Mouse (Mus musculus): ENCODE measurements around the gene Nfyb. TPM values are rescaled to one million over a fixed set of nuclear protein-coding genes. Genes with fewer than 3 reads are reported as not detected.

Gene Nfyb
- polyA plus RNA-seq, 1 experiment from 2014 or later = 55.0 TPM

- WGBS = 74% methylated on average over 5 of the region's 5 CpGs
- no peak overlapping the region for H3K9ac ChIP-seq (ENCODE audit: low read depth, low read length)
- H3K27ac ChIP-seq (ENCODE audit: low read depth, low read length) = no peak overlapping the region
- ATAC-seq (ENCODE audit: low FRiP score, low TSS enrichment) = no peak
- H3K9me3 ChIP-seq (ENCODE audit: control insufficient read depth, low read length) = no peaks in the 10 kb centered on the region
- H3K4me2 ChIP-seq (replicated peaks; ENCODE audit: low read depth, low read length) = no peak overlapping the region
- no peaks in the 10 kb centered on the region for H3K36me3 ChIP-seq (ENCODE audit: control insufficient read depth, insufficient read depth, low read length)
- peaks cover 7% of the 10 kb centered on the region; the same call in 1 of the 2 replicates for H3K4me1 ChIP-seq (ENCODE audit: control insufficient read depth, insufficient read depth, low read length)
- no peak overlapping the region for H3K4me3 ChIP-seq (ENCODE audit: low read length)
- H3K27me3 ChIP-seq (ENCODE audit: control insufficient read depth, insufficient read depth, low read length) = no peaks in the 10 kb centered on the region
Measured at GRCm38 (mm10) chr10:82800094-82800493, 36.1 kb upstream of the Nfyb start.

- no peaks in the 10 kb centered on the region for H3K9me3 ChIP-seq (ENCODE audit: control insufficient read depth, low read length)
Measured at GRCm38 (mm10) chr10:82798312-82798933, 34.5 kb upstream of the Nfyb start.

GRCm38 (mm10) chr10:82797119-82797491 lies 33.2 kb upstream of the Nfyb start:
- Histone ChIP-seq H3K9me3 (ENCODE audit: control insufficient read depth, low read length) (no peaks in the 10 kb centered on the region), H3K4me2 (replicated peaks; ENCODE audit: low read depth, low read length) (no peak overlapping the region), H3K36me3 (ENCODE audit: control insufficient read depth, insufficient read depth, low read length) (no peaks in the 10 kb centered on the region), H3K4me3 (ENCODE audit: low read length) (no peak overlapping the region), H3K9ac (ENCODE audit: low read depth, low read length) (no peak overlapping the region), H3K27ac (ENCODE audit: low read depth, low read length) (no peak overlapping the region), H3K27me3 (ENCODE audit: control insufficient read depth, insufficient read depth, low read length) (no peaks in the 10 kb centered on the region), H3K4me1 (ENCODE audit: control insufficient read depth, insufficient read depth, low read length) (peaks cover 7% of the 10 kb centered on the region; the same call in 1 of the 2 replicates)
- WGBS = 86% methylated on average over 4 of the region's 4 CpGs
- no peak for ATAC-seq (ENCODE audit: low FRiP score, low TSS enrichment)

More at GRCm38 (mm10) chr10:82798312-82798933, 34.5 kb upstream of the Nfyb start:
- no peak overlapping the region for H3K9ac ChIP-seq (ENCODE audit: low read depth, low read length)
- no peak overlapping the region for H3K27ac ChIP-seq (ENCODE audit: low read depth, low read length)
- no peak for ATAC-seq (ENCODE audit: low FRiP score, low TSS enrichment)
- no peaks in the 10 kb centered on the region for H3K36me3 ChIP-seq (ENCODE audit: control insufficient read depth, insufficient read depth, low read length)
- H3K27me3 ChIP-seq (ENCODE audit: control insufficient read depth, insufficient read depth, low read length) = no peaks in the 10 kb centered on the region
- H3K4me1 ChIP-seq (ENCODE audit: control insufficient read depth, insufficient read depth, low read length) = peaks cover 7% of the 10 kb centered on the region; the same call in 1 of the 2 replicates
- 51% methylated on average over 11 of the region's 11 CpGs for WGBS
- no peak overlapping the region for H3K4me2 ChIP-seq (replicated peaks; ENCODE audit: low read depth, low read length)
- H3K4me3 ChIP-seq (ENCODE audit: low read length) = no peak overlapping the region

- no peaks in the 10 kb centered on the region for H3K9me3 ChIP-seq (ENCODE audit: control insufficient read depth, low read length)
Measured at GRCm38 (mm10) chr10:82796471-82797118, 32.7 kb upstream of the Nfyb start.

GRCm38 (mm10) chr10:82795767-82796166 lies 31.8 kb upstream of the Nfyb start:
- Histone ChIP-seq H3K9ac (ENCODE audit: low read depth, low read length) (no peak overlapping the region), H3K4me1 (ENCODE audit: control insufficient read depth, insufficient read depth, low read length) (peaks cover 7% of the 10 kb centered on the region; the same call in 1 of the 2 replicates), H3K4me2 (replicated peaks; ENCODE audit: low read depth, low read length) (peak overlapping the region; percentile 23; the same call in 1 of the 2 replicates), H3K36me3 (ENCODE audit: control insufficient read depth, insufficient read depth, low read length) (no peaks in the 10 kb centered on the region), H3K4me3 (ENCODE audit: low read length) (no peak overlapping the region), H3K9me3 (ENCODE audit: control insufficient read depth, low read length) (no peaks in the 10 kb centered on the region), H3K27me3 (ENCODE audit: control insufficient read depth, insufficient read depth, low read length) (no peaks in the 10 kb centered on the region), H3K27ac (ENCODE audit: low read depth, low read length) (no peak overlapping the region)
- WGBS = 48% methylated on average over 8 of the region's 8 CpGs
- ATAC-seq (ENCODE audit: low FRiP score, low TSS enrichment) = no peak

More at GRCm38 (mm10) chr10:82796471-82797118, 32.7 kb upstream of the Nfyb start:
- Histone ChIP-seq H3K27me3 (ENCODE audit: control insufficient read depth, insufficient read depth, low read length) (no peaks in the 10 kb centered on the region), H3K9ac (ENCODE audit: low read depth, low read length) (no peak overlapping the region), H3K4me1 (ENCODE audit: control insufficient read depth, insufficient read depth, low read length) (peaks cover 7% of the 10 kb centered on the region; the same call in 1 of the 2 replicates), H3K27ac (ENCODE audit: low read depth, low read length) (no peak overlapping the region), H3K4me3 (ENCODE audit: low read length) (no peak overlapping the region), H3K36me3 (ENCODE audit: control insufficient read depth, insufficient read depth, low read length) (no peaks in the 10 kb centered on the region), H3K4me2 (replicated peaks; ENCODE audit: low read depth, low read length) (no peak overlapping the region)
- WGBS = 50% methylated on average over 12 of the region's 12 CpGs
- ATAC-seq (ENCODE audit: low FRiP score, low TSS enrichment) = no peak

GRCm38 (mm10) chr10:82795071-82795731 lies 31.3 kb upstream of the Nfyb start:
- peak; percentile 71 for ATAC-seq (ENCODE audit: low FRiP score, low TSS enrichment)
- no peak overlapping the region for H3K27ac ChIP-seq (ENCODE audit: low read depth, low read length)
- H3K4me1 ChIP-seq (ENCODE audit: control insufficient read depth, insufficient read depth, low read length) = peaks cover 7% of the 10 kb centered on the region; the same call in 1 of the 2 replicates
- no peaks in the 10 kb centered on the region for H3K27me3 ChIP-seq (ENCODE audit: control insufficient read depth, insufficient read depth, low read length)
- H3K36me3 ChIP-seq (ENCODE audit: control insufficient read depth, insufficient read depth, low read length) = no peaks in the 10 kb centered on the region
- H3K9me3 ChIP-seq (ENCODE audit: control insufficient read depth, low read length) = no peaks in the 10 kb centered on the region
- no peak overlapping the region; the same call in 1 of the 2 replicates for H3K9ac ChIP-seq (ENCODE audit: low read depth, low read length)
- H3K4me2 ChIP-seq (replicated peaks; ENCODE audit: low read depth, low read length) = peak overlapping the region; percentile 23; the same call in 1 of the 2 replicates
- H3K4me3 ChIP-seq (ENCODE audit: low read length) = no peak overlapping the region
- 31% methylated on average over 15 of the region's 15 CpGs for WGBS

- 41% methylated on average over 2 of the region's 2 CpGs for WGBS
- Histone ChIP-seq H3K4me1 (ENCODE audit: control insufficient read depth, insufficient read depth, low read length) (peaks cover 7% of the 10 kb centered on the region; the same call in 1 of the 2 replicates), H3K4me3 (ENCODE audit: low read length) (no peak overlapping the region), H3K27me3 (ENCODE audit: control insufficient read depth, insufficient read depth, low read length) (no peaks in the 10 kb centered on the region), H3K27ac (ENCODE audit: low read depth, low read length) (no peak overlapping the region), H3K9me3 (ENCODE audit: control insufficient read depth, low read length) (no peaks in the 10 kb centered on the region), H3K36me3 (ENCODE audit: control insufficient read depth, insufficient read depth, low read length) (no peaks in the 10 kb centered on the region), H3K4me2 (replicated peaks; ENCODE audit: low read depth, low read length) (no peak overlapping the region), H3K9ac (ENCODE audit: low read depth, low read length) (no peak overlapping the region)
- no peak for ATAC-seq (ENCODE audit: low FRiP score, low TSS enrichment)
Measured at GRCm38 (mm10) chr10:82792311-82792710, 28.4 kb upstream of the Nfyb start.

GRCm38 (mm10) chr10:82791713-82792112 lies 27.8 kb upstream of the Nfyb start:
- no peak overlapping the region for H3K4me2 ChIP-seq (replicated peaks; ENCODE audit: low read depth, low read length)
- H3K36me3 ChIP-seq (ENCODE audit: control insufficient read depth, insufficient read depth, low read length) = no peaks in the 10 kb centered on the region
- H3K9me3 ChIP-seq (ENCODE audit: control insufficient read depth, low read length) = no peaks in the 10 kb centered on the region
- no peak overlapping the region for H3K9ac ChIP-seq (ENCODE audit: low read depth, low read length)
- WGBS = 94% methylated on average over 3 of the region's 3 CpGs
- H3K27me3 ChIP-seq (ENCODE audit: control insufficient read depth, insufficient read depth, low read length) = no peaks in the 10 kb centered on the region
- H3K27ac ChIP-seq (ENCODE audit: low read depth, low read length) = no peak overlapping the region
- H3K4me1 ChIP-seq (ENCODE audit: control insufficient read depth, insufficient read depth, low read length) = peaks cover 7% of the 10 kb centered on the region; the same call in 1 of the 2 replicates
- H3K4me3 ChIP-seq (ENCODE audit: low read length) = no peak overlapping the region
- ATAC-seq (ENCODE audit: low FRiP score, low TSS enrichment) = no peak

- no peaks in the 10 kb centered on the region for H3K36me3 ChIP-seq (ENCODE audit: control insufficient read depth, insufficient read depth, low read length)
- ATAC-seq (ENCODE audit: low FRiP score, low TSS enrichment) = no peak
- 90% methylated on average over 5 of the region's 5 CpGs for whole genome bisulfite sequencing
- no peaks in the 10 kb centered on the region for H3K27me3 ChIP-seq (ENCODE audit: control insufficient read depth, insufficient read depth, low read length)
- peaks cover 3% of the 10 kb centered on the region; the same call in 1 of the 2 replicates for H3K4me1 ChIP-seq (ENCODE audit: control insufficient read depth, insufficient read depth, low read length)
- H3K9me3 ChIP-seq (ENCODE audit: control insufficient read depth, low read length) = no peaks in the 10 kb centered on the region
- H3K27ac ChIP-seq (ENCODE audit: low read depth, low read length) = no peak overlapping the region
- H3K9ac ChIP-seq (ENCODE audit: low read depth, low read length) = no peak overlapping the region
- H3K4me3 ChIP-seq (ENCODE audit: low read length) = no peak overlapping the region
- H3K4me2 ChIP-seq (replicated peaks; ENCODE audit: low read depth, low read length) = no peak overlapping the region
Measured at GRCm38 (mm10) chr10:82790504-82790903, 26.6 kb upstream of the Nfyb start.
